Mouse (Mus musculus) mouse trophoblast stem cell (cell line): Measurements from ENCODE around the gene Slc25a16.

Source experiments
- in situ Hi-C, 2 experiments: fragments of 300-500 bp; cut with MseI, MboI; formaldehyde crosslinking; loops; 2 replicates in 1 of 2; 3 replicates in 1 of 2; pipeline ENCODE4 v1.15.1; 2025

Gene Slc25a16

DNA sequence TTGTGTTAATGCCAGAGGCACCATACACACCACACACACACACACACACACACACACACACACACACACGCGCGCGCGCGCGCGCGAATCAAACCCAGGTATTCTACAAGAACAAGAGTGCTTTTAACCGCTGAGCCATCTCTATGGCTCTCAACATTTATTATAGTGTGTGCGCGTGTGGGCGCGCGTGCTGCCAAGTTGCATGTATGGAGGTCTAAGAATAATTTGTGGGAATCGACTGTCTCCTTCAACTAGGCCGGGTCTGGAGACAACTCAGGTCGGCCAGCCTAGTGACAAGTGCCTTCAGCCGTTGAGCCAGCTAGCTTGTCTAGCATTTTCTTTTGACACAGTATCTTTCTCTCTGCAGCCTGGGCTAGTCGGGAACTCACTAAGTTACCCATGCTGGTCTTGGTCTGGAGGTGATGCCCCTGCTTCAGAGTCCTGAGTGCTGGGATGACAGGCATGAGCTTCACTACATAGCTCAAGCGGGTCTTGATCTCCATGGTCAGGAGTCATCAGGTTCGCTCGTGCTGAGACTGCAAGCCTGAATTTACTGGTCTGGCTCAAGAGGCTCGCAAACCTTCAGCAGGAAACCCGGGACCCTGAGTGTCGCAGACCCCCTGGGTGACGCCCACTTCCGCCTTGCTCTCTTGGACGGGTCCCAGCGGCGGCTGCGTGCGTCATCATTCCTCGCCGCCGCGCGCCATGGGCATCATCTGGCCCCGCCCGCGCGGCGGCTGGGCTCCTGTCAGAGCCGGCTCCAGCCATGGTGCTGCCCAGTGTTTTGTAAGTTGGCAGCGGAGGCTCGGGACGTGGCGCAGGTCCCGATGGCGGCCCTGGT is at the start of gene Slc25a16:
Gene Slc25a16, plus strand, starts transcription at position 709 of the 841 bp plus-strand sequence.
- in situ Hi-C loops = no loop called here

DNA sequence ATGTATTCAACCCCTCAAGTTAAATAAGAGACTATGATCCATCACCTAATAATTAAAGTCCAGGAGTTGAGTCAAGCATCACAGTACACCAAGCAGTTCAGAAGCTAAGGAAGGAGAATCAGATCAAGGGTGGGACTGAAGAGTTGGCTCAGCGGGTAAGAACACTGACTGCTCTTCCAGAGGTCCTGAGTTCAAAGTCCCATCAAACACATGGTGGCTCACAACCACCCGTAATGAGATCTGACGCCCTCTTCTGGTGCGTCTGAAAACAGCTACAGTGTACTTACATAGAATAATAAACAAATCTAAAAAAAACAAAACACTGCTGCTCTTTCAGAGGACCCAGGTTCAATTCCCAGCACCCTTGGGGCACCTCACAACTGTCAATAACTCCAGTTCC is 45.6 kb upstream of the Slc25a16 start:
- in situ Hi-C loops = no loop called here

DNA sequence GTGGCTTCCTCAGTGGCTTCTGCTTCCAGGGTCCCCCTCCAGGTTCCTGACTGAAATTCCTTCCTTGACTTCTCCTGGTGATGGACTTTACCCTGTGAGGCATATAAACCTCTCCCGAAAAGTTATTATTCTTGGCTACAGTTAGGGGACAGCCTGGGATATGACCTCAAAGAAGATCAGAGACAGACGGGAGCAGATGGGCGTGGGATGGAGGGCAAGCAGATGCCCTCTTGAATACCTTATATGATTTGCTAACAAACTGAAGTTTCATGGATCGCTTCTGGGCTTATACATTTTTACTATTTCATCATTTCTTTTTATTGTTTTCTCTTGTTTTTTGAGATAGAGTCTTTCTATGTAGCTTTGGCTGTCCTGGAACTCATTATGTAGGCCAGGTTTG is 44.9 kb upstream of the Slc25a16 start:
- in situ Hi-C loops = no loop called here

DNA sequence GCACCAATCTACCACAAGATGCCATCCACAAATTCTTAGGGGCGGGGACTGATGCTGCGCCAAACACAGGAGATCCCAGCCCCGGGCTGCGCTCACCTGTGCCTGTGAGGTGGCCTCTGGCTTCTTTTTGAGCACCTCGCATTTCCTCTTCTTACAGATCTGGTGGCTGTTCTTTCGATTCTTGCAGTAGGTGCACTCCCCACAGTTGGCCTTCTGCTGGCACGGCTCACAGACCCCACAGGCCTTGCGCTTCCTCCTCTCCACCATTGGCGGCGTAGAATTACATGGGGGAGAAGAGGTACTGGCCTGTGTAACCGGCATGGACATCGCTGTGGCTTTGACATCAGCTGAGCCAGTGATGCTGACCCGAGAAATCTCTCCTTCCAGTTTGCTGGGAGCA is 42.4 kb upstream of the Slc25a16 start:
- in situ Hi-C loops = no loop called here

DNA sequence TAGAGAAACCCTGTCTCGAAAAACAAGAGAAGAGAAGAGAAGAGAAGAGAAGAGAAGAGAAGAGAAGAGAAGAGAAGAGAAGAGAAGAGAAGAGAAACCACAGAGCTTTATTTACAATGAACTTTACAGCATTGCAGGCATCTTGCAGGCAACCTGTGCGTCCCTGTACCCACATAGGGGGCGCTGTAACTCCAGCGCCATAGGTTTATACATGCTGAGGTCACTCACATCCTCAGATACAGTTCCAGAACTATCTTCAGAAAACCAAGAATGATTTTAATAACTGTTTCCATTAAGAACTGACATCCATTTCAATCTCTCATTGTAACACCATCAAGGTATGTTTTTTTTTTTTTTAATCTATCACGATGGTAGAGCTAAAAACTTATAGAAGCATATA is 39.2 kb upstream of the Slc25a16 start:
- in situ Hi-C loops = no loop called here

DNA sequence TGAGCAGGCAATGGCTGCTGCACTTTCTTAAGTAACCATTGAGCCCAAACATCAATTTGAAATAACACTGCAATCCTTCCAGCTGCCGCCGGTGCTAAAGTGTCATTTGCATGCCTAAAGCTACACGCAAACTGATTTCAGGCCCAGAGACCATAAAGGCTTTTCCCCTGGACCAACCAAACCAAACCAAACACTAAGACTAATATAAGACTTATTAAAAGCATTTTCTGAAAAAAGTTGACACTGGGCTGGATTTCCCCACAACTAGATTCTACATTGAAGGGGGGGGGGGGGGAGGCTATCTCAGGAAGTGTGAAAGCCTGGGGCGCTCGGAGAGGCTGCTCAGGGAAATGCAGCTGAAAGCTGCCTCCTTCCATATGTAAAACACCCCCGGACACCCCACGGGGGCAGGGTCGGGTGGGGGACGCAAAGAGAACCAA is 36.5 kb upstream of the Slc25a16 start:
- in situ Hi-C loops = no loop called here

DNA sequence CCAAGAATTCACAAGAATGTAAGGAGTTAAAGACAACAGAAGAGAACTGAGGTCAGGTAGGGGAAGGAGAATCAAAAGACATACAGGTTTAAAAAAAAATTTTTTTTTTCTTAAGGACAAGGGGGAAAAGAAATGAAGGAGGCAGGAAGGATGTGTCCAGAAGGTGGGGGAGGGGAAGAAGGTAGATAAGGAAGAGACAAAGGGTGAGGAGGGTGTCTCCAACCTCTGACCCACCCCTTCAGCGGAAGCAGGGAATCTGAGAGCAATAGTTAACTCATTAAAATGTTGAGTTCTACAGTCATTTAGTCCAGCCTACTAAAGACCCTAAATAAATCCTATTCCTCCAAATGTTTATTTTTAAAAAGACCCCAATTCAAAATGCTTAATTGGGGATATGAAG is 35.9 kb upstream of the Slc25a16 start:
- in situ Hi-C loops = no loop called here

DNA sequence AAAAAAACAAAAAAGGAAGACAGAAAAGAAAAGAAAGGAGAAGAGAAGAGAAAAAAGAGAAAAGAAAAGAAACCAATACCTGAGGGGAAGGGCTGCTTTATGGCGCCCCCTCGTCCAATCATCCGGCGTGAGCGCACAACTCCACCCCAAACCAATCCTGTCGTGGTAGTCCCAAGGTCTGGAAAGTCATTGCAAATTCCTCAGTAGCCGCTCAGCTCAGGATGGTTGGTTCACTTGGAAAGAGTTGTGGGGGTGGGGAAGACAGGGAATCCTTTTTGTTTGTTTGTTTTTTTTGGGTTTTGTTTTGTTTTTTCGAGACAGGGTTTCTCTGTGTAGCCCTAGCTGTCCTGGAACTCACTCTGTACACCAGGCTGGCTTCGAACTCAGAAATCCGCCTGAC is 35.0 kb upstream of the Slc25a16 start:
- in situ Hi-C loops = no loop called here

DNA sequence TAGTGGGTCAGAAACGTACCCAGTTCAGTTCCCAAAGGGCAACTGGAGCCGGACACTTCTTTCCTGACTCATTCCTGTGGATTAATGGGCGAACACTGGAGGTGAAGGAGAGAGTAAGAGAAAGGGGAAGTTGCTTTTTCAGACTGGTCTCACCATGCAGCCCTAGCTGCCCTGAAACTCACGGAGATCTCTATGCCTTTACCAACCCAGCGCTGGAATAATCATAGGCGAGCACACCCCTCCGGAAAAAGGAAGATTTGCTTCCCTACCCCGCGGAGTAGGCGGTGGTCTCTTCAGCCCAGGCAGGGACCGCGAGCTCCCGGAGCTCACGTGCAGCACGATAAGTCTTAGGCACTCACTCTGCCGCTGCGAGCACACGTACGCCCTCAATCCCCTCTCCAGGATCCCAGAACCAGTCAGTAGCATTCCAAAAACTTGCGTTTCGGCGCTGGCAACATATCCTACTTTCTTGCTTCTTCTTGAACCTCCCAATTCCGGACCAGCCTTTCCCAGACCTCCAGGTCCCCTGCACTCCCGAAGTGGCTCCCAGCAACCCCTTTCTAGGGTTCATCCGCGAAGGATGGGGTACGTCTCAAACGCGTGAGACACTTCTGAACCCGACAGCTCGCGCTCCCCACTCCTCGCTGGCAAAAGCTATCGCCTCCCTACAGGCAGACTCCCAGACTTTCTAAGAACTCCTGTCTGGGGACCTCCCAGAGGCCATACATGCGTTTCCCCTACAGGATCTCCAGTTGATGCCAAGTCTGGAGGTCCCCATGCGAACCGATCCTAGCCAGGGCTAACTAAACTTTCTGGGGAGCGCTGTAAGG is 34.2 kb upstream of the Slc25a16 start:
- in situ Hi-C loops = no loop called here

DNA sequence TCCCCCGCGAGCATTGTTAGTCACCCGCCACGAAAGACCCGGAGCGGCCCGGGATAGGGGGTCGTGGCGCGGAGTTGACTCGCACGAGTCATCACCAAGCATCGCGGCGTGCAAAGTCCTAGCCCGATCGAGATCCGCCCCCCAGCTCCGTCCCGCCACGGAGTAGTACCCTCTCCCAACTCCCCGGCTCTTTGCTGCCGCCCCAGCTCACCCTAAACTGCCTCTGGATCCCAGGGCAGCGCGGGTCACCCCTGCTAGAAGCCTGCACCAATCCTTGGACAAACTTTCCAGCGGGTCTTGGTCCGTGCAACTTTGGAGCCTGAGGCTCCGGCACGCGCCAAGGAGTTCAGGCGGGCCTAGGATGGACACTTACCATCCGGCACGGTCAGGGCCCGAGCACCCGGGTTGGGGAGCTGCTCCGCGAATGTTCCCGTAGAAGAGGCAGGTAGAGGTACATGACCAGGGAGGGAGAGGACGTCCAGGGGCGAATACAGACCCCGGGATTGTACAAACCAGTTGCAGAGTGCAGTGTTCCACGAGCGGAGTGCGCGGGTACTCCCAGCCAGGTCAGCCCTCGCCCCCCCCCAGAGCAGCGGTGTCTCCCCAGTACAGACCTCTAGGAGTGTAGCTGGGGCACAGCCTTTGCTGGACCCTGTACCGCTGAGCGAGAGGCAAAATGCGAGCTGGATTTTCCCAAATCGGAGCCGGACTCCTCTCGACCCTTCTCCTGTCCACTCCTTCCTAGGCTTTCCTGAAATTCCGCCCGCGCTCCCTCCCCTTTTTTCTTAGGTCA is 33.4 kb upstream of the Slc25a16 start:
- in situ Hi-C loops = no loop called here

DNA sequence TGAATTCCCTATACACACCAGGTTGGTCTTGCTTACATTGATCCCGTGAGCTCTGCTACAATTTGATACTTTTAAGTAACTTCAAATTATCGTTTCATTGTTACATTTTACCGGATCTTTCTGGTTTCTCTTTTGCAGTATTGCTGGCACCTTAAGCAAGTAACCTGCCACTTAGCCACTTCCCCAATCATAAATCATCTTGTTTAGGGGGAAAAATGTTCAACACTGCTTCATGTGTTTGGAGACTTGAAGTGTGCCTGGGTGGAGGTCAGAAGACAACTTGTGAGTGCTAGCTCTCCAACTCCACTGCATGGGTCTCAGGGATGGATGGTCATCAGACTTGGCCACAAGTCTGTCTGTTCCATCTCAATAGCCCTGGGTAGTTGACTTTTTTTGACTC is 29.4 kb upstream of the Slc25a16 start:
- in situ Hi-C loops = no loop called here

DNA sequence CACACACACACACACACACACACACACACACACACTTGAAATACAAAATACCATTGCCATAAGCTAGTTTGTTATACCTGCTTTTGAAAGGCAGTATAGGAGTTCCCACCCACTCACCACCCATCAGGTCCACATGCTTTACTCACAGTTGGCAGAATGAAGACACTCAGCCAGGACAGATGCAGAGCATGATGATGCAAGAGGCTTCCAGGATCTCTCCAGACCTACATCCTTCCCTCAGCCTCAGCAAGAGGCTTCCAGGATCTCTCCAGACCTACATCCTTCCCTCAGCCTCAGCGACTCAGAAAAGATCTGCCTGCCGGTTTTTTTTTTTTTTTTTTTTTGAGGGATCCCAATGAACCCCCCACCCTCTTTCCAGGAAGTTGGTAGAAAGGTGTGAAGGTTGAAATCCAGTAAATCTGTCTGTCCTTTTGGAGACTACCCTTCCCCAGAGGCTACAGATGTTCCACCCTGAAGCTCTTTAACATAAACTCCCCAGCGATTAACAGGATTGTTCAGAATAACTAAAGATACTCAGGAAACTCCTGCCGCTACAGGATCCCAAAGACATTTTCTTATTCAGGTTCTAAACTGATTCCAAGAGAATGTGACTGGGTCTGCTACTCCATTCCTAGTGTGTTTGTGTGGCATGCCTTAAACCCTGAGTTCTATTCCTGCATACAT is 27.7 kb upstream of the Slc25a16 start:
- in situ Hi-C loops = no loop called here

DNA sequence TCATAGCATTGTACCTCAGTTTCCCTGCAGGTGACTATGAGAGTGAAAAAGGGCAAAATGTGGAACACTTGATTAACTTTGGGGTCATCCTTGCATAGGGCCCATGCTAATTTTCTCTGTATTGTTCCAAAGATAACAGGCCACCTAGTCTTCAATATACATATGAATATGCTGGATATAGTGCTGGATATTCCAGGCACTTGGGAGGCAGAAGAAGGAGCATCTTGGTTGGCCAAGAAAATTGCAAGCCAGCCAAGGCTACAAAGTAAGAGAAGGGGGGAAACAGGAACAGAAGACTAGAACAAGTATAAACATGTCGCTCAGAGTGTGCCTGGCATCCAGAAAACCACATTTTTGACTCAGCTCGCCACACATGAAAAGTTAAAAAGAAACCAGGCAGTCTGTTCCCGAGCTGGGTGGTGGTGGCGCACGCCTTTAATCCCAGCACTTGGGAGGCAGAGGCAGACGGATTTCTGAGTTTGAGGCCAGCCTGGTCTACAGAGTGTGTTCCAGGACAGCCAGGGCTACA is 27.0 kb upstream of the Slc25a16 start:
- in situ Hi-C loops = no loop called here

DNA sequence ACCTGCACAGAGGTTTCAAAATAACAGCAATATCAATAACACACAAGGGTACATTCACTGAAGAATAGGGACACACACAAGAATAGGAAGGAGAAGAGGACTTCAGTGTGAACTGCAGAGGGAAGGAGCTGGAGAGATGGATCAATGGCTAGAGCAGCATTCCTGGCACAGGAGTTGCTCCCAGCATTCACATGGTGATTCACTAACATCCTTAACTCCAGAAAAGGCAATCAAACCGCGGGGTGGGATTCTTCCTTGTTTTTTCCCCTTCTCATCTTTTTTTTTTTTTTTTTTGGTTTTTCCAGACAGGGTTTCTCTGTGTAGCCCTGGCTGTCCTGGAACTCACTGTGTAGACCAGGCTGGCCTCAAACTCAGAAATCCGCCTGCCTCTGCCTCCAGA is 26.0 kb upstream of the Slc25a16 start:
- in situ Hi-C loops = no loop called here

DNA sequence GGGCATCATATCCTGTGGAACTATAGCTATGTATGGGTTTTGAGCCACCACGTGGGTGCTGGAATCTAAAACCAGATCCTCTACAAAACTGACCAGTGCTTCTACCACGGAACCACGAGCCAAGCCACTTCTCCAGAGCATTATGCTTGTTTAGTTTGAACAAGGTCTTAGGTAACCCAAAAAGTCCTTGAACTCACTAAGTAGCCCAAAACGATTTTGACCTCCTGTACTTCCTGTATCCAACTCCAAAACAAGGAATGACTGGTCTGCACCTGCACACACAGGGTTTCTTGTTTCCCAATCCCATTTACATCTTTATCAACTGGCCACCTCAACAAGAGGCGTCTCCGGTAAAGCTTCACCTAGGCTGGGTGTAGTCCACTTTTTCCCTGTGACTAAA is 25.0 kb upstream of the Slc25a16 start:
- in situ Hi-C loops = no loop called here

DNA sequence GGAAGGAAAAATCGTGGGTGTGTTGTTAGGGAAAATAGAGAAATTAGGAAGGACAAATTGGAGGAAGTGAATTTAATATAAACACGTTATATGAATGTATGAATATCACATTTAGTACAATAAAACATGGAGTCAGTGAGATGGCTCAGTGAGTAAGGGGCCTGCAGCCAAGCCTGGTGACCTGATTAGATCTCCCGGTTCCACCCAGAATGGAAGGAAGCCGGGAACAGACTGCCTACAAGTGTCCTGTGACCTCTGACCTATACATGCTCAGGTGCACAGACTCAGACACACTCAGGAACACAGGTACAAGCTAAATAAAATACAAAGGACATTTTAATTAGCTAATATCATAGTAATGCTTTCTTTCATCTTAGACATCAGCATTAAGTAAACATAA is 24.4 kb upstream of the Slc25a16 start:
- in situ Hi-C loops = no loop called here

DNA sequence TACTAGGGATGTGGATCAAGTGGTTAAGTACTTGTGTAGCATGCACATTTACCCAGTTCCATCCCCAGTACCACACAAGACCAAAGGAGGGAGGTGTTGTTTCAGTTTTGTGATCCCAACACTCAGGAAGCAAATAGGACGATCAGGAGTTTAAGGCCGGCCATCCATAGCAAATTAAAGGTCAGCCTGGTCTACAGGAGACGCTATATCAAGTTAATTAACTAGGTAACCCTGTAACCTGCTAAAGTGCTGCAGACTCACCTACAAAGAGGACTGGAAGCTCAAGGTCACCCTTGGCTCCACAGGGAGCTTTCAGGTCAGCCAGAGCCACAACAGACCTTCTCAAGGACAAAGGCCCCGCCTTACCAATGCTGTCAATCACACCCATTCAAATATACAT is 23.7 kb upstream of the Slc25a16 start:
- in situ Hi-C loops = no loop called here

DNA sequence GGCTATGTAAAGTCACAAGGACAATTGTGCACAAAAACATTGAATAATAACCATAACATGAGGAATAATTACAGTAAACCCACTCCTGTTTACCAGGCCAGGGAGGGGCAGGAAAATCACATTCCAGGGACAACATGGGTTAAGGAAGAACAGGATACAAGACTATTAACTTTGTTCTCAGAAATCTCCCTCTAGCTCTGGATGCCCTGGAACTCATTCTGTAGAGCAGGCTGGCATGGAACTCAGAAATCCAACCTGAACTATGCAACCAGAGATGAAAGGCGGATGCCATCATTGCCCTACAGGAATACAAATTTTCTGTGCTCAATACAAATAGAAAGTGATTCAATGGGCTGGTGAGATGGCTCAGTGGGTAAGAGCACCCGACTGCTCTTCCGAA is 23.0 kb upstream of the Slc25a16 start:
- in situ Hi-C loops = no loop called here

DNA sequence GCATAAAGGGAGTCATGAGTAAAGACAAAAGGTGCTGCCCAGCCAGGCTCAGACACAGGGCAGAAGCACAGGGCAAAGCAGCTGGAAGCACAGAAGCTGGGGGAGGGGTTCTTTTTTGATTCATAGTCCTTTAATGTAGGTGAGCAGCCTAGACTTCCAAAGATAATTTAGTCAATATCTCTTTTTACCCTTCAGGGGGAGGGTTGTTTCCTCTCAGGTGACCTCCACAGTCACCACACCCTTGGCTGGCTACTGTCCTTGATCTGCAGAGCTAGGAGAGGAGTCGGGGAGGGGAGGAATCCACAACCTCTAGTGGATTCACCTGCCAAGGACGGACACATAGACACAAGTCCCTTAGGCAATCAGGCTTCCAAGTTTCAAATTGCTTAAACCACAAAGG is 22.4 kb upstream of the Slc25a16 start:
- in situ Hi-C loops = no loop called here

DNA sequence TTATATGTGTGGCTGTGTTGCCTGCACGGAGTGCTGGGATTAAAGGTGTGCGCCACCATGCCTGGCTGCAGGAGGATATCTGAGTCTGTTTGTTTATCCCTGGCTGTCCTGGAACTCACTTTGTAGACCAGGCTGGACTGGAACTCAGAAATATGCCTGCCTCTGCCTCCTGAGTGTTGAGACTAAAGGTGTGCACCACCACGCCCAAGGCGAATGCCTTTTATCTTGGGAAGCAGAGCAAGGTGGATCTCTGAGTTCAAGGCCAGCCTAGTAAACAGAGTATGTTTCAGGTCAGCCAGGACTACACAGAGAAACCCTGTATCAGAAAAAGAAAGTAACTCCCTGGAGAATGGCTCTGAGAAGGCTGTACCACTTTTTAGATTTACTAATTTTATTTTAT is 20.3 kb upstream of the Slc25a16 start:
- in situ Hi-C loops = no loop called here

DNA sequence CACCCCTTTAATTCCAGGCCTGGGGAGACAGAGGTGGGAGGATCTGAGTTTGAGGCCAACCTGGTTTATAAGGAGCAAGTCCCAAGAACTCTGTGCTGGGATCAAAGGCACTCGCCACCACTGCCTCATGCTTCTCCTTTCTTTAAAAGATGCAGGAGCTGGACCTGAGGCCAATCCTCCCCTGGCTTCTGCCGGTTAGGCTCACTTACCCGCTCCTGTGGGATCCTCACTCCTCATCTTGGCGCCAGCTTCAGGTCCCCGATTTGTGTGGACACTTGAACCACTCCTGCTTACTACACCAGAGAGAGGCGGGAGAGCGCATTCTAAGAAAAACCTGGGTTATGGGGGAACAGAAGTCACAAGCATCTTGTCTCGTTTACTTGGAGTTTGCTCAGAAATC is 18.6 kb upstream of the Slc25a16 start:
- in situ Hi-C loops = no loop called here
